ENCODE assay signal across 26 mouse cellular contexts in the genomic region with DNA sequence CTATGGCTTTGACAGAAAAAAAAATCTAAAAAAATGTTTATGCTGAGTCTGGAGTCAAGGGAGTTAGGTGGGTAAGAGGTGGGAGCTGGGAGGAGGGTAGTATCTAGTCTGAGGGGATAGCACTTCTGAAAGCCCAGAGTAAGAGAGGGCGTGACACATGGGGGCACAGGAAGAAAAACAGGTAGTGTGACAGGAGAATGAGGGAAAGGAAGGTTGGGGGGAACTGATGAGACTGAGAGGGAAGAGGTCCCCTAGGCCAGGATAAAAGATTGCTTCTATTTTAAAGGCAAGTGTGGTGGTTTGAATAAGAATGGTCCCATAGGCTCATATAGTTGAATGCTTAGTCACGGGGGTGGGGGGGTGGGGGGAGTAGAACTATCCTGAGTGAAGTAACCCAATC.
"Had no signal": no experiment of that assay in that cellular context is flagged by ENCODE, and none has a peak within 500 bp of the region (broad histone marks: within the 10 kb centered on the region; RNA-seq: fewer than 3 reads in every experiment).

No protein-coding gene starts in this region.

- H3K9ac ChIP-seq: embryonic facial prominence, embryonic 12.5 days; embryonic facial prominence, embryonic 13.5 days; embryonic facial prominence, embryonic 15.5 days; forebrain, embryonic 12.5 days; forebrain, embryonic 13.5 days; forebrain, embryonic 15.5 days; forebrain, postnatal 0 days had no signal

- H3K36me3 ChIP-seq: embryonic facial prominence, embryonic 10.5 days; embryonic facial prominence, embryonic 12.5 days; embryonic facial prominence, embryonic 13.5 days; embryonic facial prominence, embryonic 15.5 days; forebrain, embryonic 10.5 days; forebrain, embryonic 12.5 days; forebrain, embryonic 15.5 days had no signal

- H3K4me3 ChIP-seq: embryonic facial prominence, embryonic 10.5 days; embryonic facial prominence, embryonic 12.5 days; embryonic facial prominence, embryonic 13.5 days; embryonic facial prominence, embryonic 15.5 days; erythroblast, embryonic 14.5 days; forebrain, embryonic 10.5 days; forebrain, embryonic 12.5 days; forebrain, embryonic 13.5 days; forebrain, embryonic 15.5 days; gastrocnemius, adult 2 months; heart, adult 2 months had no signal

- H3K4me2 ChIP-seq: embryonic facial prominence, embryonic 12.5 days; embryonic facial prominence, embryonic 13.5 days; embryonic facial prominence, embryonic 15.5 days; forebrain, embryonic 12.5 days; forebrain, embryonic 13.5 days; forebrain, embryonic 15.5 days had no signal

- ATAC-seq: forebrain, embryonic 13.5 days; forebrain, embryonic 14.5 days; forebrain, embryonic 15.5 days; forebrain, embryonic 16.5 days; forebrain, postnatal 0 days had no signal

- H3K27me3 ChIP-seq: embryonic facial prominence, embryonic 12.5 days; embryonic facial prominence, embryonic 13.5 days; embryonic facial prominence, embryonic 15.5 days; forebrain, embryonic 12.5 days; forebrain, embryonic 13.5 days; forebrain, embryonic 15.5 days had no signal

- H3K27ac ChIP-seq: embryonic facial prominence, embryonic 10.5 days; embryonic facial prominence, embryonic 12.5 days; embryonic facial prominence, embryonic 13.5 days; embryonic facial prominence, embryonic 15.5 days; forebrain, embryonic 10.5 days; forebrain, embryonic 12.5 days; forebrain, embryonic 13.5 days; forebrain, embryonic 15.5 days; gastrocnemius, adult 2 months; heart, adult 2 months had no signal

- DNase-seq: cerebellum, adult 9-10 months; cerebellum, adult 9-11 months; cerebellum, postnatal 10 days; cerebellum, postnatal 14 days; cerebellum, postnatal 25 days; cerebellum, postnatal 36 days; embryo, embryonic 11 days; forebrain, postnatal 0 days; gastrocnemius, adult 2 months; gastrocnemius, postnatal 10 days; gastrocnemius, postnatal 14 days; gastrocnemius, postnatal 25 days; gastrocnemius, postnatal 36 days; heart, adult 18-20 months; heart, adult 2 months had no signal

- H3K9me3 ChIP-seq: embryonic facial prominence, embryonic 10.5 days; embryonic facial prominence, embryonic 12.5 days; embryonic facial prominence, embryonic 13.5 days; embryonic facial prominence, embryonic 15.5 days; forebrain, embryonic 10.5 days; forebrain, embryonic 12.5 days; forebrain, embryonic 13.5 days; forebrain, embryonic 15.5 days had no signal

- H3K4me1 ChIP-seq: embryonic facial prominence, embryonic 10.5 days; embryonic facial prominence, embryonic 12.5 days; embryonic facial prominence, embryonic 13.5 days; embryonic facial prominence, embryonic 15.5 days; forebrain, embryonic 10.5 days; forebrain, embryonic 12.5 days; forebrain, embryonic 13.5 days; forebrain, embryonic 15.5 days had no signal
